Mouse (Mus musculus): ENCODE measurements around the gene Acsf2.

DNA sequence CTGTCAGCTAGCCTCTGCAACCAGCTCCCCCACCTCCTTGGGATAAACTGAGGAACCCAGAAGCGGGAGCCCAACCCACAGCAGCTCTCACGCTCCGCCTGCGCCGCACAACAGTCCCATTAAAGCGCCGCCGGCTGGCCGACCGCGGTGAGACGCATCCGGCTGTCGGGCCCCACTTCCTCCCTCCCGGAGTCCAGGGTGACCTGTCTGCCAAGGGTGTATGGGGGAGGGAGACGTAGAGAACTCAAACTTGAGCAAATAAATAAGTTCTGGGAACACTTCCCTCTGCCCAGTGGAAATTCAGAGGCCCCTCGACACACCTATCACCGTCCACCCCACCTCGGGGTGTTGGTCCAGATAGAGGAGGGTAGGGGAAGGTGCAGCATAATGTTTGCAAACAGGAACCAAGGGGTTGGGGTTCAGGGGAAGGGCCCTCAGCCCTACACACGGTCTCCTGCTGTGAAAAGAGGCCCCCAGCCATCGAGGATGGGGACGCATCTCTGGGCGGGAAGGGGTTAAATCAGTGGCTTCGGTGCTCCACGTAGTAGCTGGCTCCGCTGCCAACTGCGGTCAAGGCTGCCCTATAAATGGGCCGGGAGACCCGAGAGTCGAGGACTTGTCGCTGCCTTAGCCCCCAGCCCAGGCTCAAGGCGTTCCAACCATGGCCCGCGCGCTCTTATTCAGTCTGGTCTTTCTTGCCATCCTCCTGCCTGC is 37.1 kb downstream of the Acsf2 start, which contains the start of gene Chad:
- TF ChIP-seq CTCF (IDR thresholded peaks at IDR 0.05; ENCODE audit: low read depth, low read length) (no peak), POLR2A (IDR thresholded peaks at IDR 0.05; ENCODE audit: insufficient read depth, low read length) (no peak)
